Mouse (Mus musculus): Measurements from ENCODE around the gene Rpl9-ps1. TPM values are rescaled to one million over a fixed set of nuclear protein-coding genes. Genes with fewer than 3 reads are reported as not detected.

The Rpl9-ps1 gene
- polyA plus RNA-seq, 1 experiment from 2014 or later, result not detected

DNA sequence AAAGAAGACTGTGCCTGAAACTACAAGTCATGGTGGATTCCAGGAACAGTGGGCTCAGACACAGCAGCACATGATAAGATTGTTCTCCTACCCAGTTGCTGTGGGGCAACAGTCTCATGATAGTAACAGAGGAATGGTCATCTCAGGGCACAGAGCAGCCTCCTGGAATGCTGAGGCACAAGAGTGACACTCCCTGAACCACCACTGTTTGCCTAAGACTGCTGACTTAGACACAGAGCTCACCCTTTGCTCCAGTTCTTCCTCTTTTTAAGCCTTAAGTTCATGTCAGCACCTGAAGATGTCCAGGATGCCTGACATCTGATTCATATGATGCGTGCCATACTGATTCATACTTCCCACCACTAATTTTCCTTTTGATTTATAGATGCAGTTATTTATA is 28.8 kb downstream of the Rpl9-ps1 start:
- H3K27me3 ChIP-seq (ENCODE audit: insufficient read depth, poor library complexity, severe bottlenecking), result no peaks in the 10 kb centered on the region
- no peak overlapping the region for H3K27ac ChIP-seq
- no peaks in the 10 kb centered on the region for H3K9me3 ChIP-seq
- H3K36me3 ChIP-seq, result no peaks in the 10 kb centered on the region
- H3K4me3 ChIP-seq, result no peak overlapping the region
- WGBS, result 92% methylated on average over 1 of the region's 1 CpGs
- DNase-seq (ENCODE audit: low spot score), result no peak
- H3K4me1 ChIP-seq (replicated peaks), result no peaks in the 10 kb centered on the region

DNA sequence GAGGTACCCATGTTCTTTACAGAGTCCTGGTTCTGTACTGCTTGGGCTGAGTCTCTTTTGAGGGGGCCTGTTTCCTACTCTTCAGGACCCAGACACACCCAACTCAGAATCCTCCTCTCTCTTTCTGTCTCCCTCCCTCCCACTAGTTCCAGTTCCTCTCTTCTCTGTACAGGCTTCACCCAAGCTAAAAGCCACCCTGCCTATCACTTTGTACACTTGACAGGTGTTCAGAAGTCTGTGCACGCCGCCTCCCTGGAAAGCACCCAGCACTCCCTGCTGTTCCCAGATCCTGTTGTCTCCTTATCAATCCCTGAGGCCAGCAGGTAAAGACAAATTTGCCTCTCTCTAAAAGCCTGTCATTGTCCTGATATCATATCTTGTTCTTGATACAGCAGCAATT is 34.5 kb downstream of the Rpl9-ps1 start:
- H3K36me3 ChIP-seq, result no peaks in the 10 kb centered on the region
- H3K27me3 ChIP-seq (ENCODE audit: insufficient read depth, poor library complexity, severe bottlenecking), result 0 out of 2 replicates have a peak, but pooled peaks cover 3% of the 10 kb centered on the region
- no peak overlapping the region for H3K4me3 ChIP-seq
- no peaks in the 10 kb centered on the region for H3K9me3 ChIP-seq
- H3K27ac ChIP-seq, result no peak overlapping the region
- no peak for DNase-seq (ENCODE audit: low spot score)
- no peaks in the 10 kb centered on the region for H3K4me1 ChIP-seq (replicated peaks)
- WGBS, result 83% methylated on average over 2 of the region's 2 CpGs

DNA sequence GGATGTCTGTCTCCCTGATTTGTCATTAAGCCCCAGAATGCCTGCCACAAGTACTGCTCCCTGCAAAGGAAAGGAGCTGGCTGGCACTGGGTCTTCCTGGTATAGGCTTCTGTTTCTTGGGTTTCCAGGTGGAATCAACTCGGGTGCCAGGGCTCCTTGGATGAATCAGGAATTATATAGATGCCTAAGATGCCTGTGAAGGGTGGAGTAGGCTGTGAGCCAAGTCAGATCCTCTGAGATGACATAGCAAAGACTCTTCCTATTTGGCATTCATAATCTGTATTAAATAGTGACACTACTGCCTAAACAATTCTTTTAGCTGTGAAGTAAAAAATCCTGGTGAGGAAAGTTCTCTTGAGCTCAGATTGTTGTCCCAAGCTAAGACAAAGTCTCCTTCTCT is 39.0 kb downstream of the Rpl9-ps1 start:
- no peak overlapping the region for H3K27ac ChIP-seq
- no peak overlapping the region for H3K4me3 ChIP-seq
- 58% methylated on average over 1 of the region's 1 CpGs for WGBS
- no peak for DNase-seq (ENCODE audit: low spot score)
- H3K36me3 ChIP-seq, result no peaks in the 10 kb centered on the region
- 0 out of 2 replicates have a peak, but pooled peaks cover 3% of the 10 kb centered on the region for H3K27me3 ChIP-seq (ENCODE audit: insufficient read depth, poor library complexity, severe bottlenecking)
- no peaks in the 10 kb centered on the region for H3K4me1 ChIP-seq (replicated peaks)
- no peaks in the 10 kb centered on the region for H3K9me3 ChIP-seq

DNA sequence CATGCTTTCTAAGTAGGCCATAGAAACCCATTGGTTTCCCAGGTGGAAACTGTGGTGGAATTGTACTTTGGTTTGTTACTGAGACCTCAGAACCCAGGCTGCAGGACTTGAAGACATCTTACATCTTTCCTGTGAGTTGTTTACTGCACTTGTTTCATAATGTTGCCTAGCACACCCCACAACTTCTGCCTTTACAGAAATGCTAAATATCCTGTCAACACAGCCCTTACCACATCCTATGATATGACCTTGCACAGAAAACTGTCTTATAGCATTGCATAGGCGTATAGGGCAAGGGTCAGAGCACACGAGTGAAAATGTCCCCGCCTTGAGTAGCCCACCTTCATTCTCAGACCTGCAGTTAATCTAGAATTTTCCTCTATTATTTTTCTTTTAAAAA is 39.9 kb downstream of the Rpl9-ps1 start:
- Histone ChIP-seq H3K4me1 (replicated peaks) (no peaks in the 10 kb centered on the region), H3K4me3 (no peak overlapping the region), H3K27ac (no peak overlapping the region), H3K27me3 (ENCODE audit: insufficient read depth, poor library complexity, severe bottlenecking) (0 out of 2 replicates have a peak, but pooled peaks cover 3% of the 10 kb centered on the region), H3K9me3 (no peaks in the 10 kb centered on the region), H3K36me3 (no peaks in the 10 kb centered on the region)
- WGBS, result 92% methylated on average over 3 of the region's 3 CpGs
- DNase-seq (ENCODE audit: low spot score), result no peak

DNA sequence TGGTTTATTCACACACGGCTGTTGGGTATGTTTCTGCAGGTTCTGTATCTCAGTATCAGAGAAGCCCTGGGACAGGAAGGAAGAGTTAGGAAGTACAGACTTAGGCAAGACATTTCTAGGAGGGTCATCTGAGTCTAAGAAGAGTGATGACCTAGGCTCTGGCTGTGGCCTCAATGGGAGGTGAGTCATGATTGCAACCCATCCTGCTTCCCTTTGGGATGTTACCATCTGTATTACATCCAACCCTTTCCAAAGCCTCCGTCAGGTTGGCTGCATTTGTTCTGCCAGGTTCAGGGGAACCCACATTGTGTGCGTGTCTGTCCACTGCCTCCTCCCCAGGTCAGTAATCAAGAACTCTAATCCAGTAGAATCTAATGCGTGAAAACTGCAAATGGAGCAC is 40.7 kb downstream of the Rpl9-ps1 start:
- H3K4me3 ChIP-seq, result no peak overlapping the region

GRCm38 (mm10) chr11:83603399-83603798 is 42.0 kb downstream of the Rpl9-ps1 start:
- no peaks in the 10 kb centered on the region for H3K27me3 ChIP-seq (ENCODE audit: insufficient read depth, poor library complexity, severe bottlenecking)
- H3K27ac ChIP-seq, result no peak overlapping the region
- no peaks in the 10 kb centered on the region for H3K9me3 ChIP-seq
- WGBS, result 94% methylated on average over 3 of the region's 3 CpGs
- H3K36me3 ChIP-seq, result no peaks in the 10 kb centered on the region
- DNase-seq (ENCODE audit: low spot score), result no peak
- H3K4me3 ChIP-seq, result no peak overlapping the region
- no peaks in the 10 kb centered on the region for H3K4me1 ChIP-seq (replicated peaks)

More for the DNA sequence above, 40.7 kb downstream of the Rpl9-ps1 start:
- DNase-seq (ENCODE audit: low spot score), result no peak
- H3K27ac ChIP-seq, result no peak overlapping the region
- H3K27me3 ChIP-seq (ENCODE audit: insufficient read depth, poor library complexity, severe bottlenecking), result 0 out of 2 replicates have a peak, but pooled peaks cover 3% of the 10 kb centered on the region
- H3K9me3 ChIP-seq, result no peaks in the 10 kb centered on the region
- no peaks in the 10 kb centered on the region for H3K4me1 ChIP-seq (replicated peaks)
- WGBS, result 94% methylated on average over 4 of the region's 4 CpGs
- no peaks in the 10 kb centered on the region for H3K36me3 ChIP-seq

GRCm38 (mm10) chr11:83600576-83600975 is 44.8 kb downstream of the Rpl9-ps1 start:
- 92% methylated on average over 2 of the region's 2 CpGs for WGBS
- no peak overlapping the region for H3K4me3 ChIP-seq
- H3K4me1 ChIP-seq (replicated peaks), result no peaks in the 10 kb centered on the region
- H3K27me3 ChIP-seq (ENCODE audit: insufficient read depth, poor library complexity, severe bottlenecking), result no peaks in the 10 kb centered on the region
- no peaks in the 10 kb centered on the region for H3K9me3 ChIP-seq
- no peak for DNase-seq (ENCODE audit: low spot score)
- no peak overlapping the region for H3K27ac ChIP-seq
- no peaks in the 10 kb centered on the region for H3K36me3 ChIP-seq

DNA sequence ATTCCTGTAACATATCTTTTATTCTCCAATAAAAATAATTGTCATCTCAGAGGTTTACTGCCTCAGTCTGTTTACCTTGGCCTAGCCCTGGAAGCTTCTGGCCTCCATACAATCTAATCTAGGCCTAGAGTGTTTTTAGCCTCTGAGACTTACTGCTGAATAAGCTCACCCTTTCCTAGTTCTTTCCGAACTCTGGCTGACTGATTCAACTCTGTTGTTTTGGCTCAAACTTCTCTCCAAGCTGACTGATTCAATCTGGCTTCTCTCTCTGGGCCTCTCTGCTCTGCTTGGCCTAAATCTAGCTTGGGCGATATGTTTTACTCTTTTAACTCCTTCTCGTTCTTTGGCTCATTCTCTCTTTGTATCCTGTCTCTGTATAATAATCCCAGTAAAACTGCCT is 46.4 kb downstream of the Rpl9-ps1 start:
- Histone ChIP-seq H3K27me3 (ENCODE audit: insufficient read depth, poor library complexity, severe bottlenecking) (no peaks in the 10 kb centered on the region), H3K4me3 (no peak overlapping the region), H3K9me3 (no peaks in the 10 kb centered on the region), H3K4me1 (replicated peaks) (no peaks in the 10 kb centered on the region), H3K27ac (no peak overlapping the region), H3K36me3 (no peaks in the 10 kb centered on the region)
- DNase-seq (ENCODE audit: low spot score), result no peak
- 88% methylated on average over 3 of the region's 3 CpGs for WGBS

GRCm38 (mm10) chr11:83598207-83598837 is 47.1 kb downstream of the Rpl9-ps1 start:
- no peak overlapping the region for H3K27ac ChIP-seq
- H3K36me3 ChIP-seq, result no peaks in the 10 kb centered on the region
- H3K4me3 ChIP-seq, result no peak overlapping the region
- DNase-seq (ENCODE audit: low spot score), result no peak
- H3K27me3 ChIP-seq (ENCODE audit: insufficient read depth, poor library complexity, severe bottlenecking), result no peaks in the 10 kb centered on the region
- WGBS, result 88% methylated on average over 3 of the region's 3 CpGs
- H3K4me1 ChIP-seq (replicated peaks), result no peaks in the 10 kb centered on the region
- no peaks in the 10 kb centered on the region for H3K9me3 ChIP-seq

GRCm38 (mm10) chr11:83597796-83598195 is 47.6 kb downstream of the Rpl9-ps1 start:
- no peak for DNase-seq (ENCODE audit: low spot score)
- WGBS, result 90% methylated on average over 7 of the region's 7 CpGs
- Histone ChIP-seq H3K27me3 (ENCODE audit: insufficient read depth, poor library complexity, severe bottlenecking) (no peaks in the 10 kb centered on the region), H3K4me3 (no peak overlapping the region), H3K9me3 (no peaks in the 10 kb centered on the region), H3K27ac (no peak overlapping the region), H3K4me1 (replicated peaks) (peaks cover 2% of the 10 kb centered on the region; the same call in 1 of the 2 replicates), H3K36me3 (no peaks in the 10 kb centered on the region)

- Histone ChIP-seq H3K9me3 (no peaks in the 10 kb centered on the region), H3K36me3 (no peaks in the 10 kb centered on the region), H3K4me1 (replicated peaks) (peaks cover 4% of the 10 kb centered on the region; the same call in 1 of the 2 replicates), H3K27ac (no peak overlapping the region), H3K27me3 (ENCODE audit: insufficient read depth, poor library complexity, severe bottlenecking) (no peaks in the 10 kb centered on the region), H3K4me3 (no peak overlapping the region)
- WGBS, result 82% methylated on average over 7 of the region's 7 CpGs
- DNase-seq (ENCODE audit: low spot score), result no peak
These were observed 49.6 kb downstream of the Rpl9-ps1 start for GRCm38 (mm10) chr11:83595669-83596455.

Data from hindbrain, embryonic 10.5 days (tissue).